ENCODE assay signal across 24 mouse cellular contexts in genomic region chr10:121682539-121682938, GRCm38 (mm10). TPM values are rescaled to one million over a fixed set of nuclear protein-coding genes. Genes with fewer than 3 reads are reported as not detected.
DNase-seq lines count a peak whose midpoint lies in the region; ATAC-seq lines count a peak whose summit lies in the region.
"Had no signal": no experiment of that assay in that cellular context is flagged by ENCODE, and none has a peak within 500 bp of the region (broad histone marks: within the 10 kb centered on the region; RNA-seq: fewer than 3 reads in every experiment).

No protein-coding gene starts in this region.

- no peaks in the 10 kb centered on the region for H3K9me3 ChIP-seq in forebrain, embryonic 15.5 days
- no peaks in the 10 kb centered on the region for H3K9me3 ChIP-seq in midbrain, embryonic 16.5 days (replicated peaks; ENCODE audit: control insufficient read depth, low read length, poor library complexity, severe bottlenecking)

- no peak overlapping the region for H3K4me2 ChIP-seq in forebrain, embryonic 15.5 days (replicated peaks)
- no peak overlapping the region for H3K4me2 ChIP-seq in midbrain, embryonic 16.5 days (ENCODE audit: low read length)

- H3K9ac ChIP-seq in forebrain, embryonic 15.5 days (replicated peaks), result no peak overlapping the region
- no peak overlapping the region for H3K9ac ChIP-seq in midbrain, embryonic 16.5 days (ENCODE audit: low read depth, low read length)

- H3K27me3 ChIP-seq in forebrain, embryonic 15.5 days, result no peaks in the 10 kb centered on the region
- no peaks in the 10 kb centered on the region for H3K27me3 ChIP-seq in midbrain, embryonic 16.5 days (ENCODE audit: control insufficient read depth, insufficient read depth, low read depth, low read length)
- H3K27me3 ChIP-seq: CH12.LX had no signal

- no peaks in the 10 kb centered on the region for H3K4me1 ChIP-seq in forebrain, embryonic 15.5 days
- H3K4me1 ChIP-seq in midbrain, embryonic 16.5 days (ENCODE audit: control insufficient read depth, insufficient read depth, low read length), result no peaks in the 10 kb centered on the region

- no peak overlapping the region for H3K27ac ChIP-seq in forebrain, embryonic 15.5 days (replicated peaks)
- H3K27ac ChIP-seq in midbrain, embryonic 16.5 days (ENCODE audit: low read length), result no peak overlapping the region

- no peak for DNase-seq in kidney, adult 8-10 months
- no peak for DNase-seq in layer of hippocampus, adult 8-10 months (ENCODE audit: low spot score in 2 of 2)
- DNase-seq: adrenal gland, adult 2 months; adrenal gland, adult 8-10 months; adrenal gland, postnatal 10 days; adrenal gland, postnatal 14 days; adrenal gland, postnatal 25 days; adrenal gland, postnatal 36 days; B cell, adult 2 months; cerebellum, adult 11 months; cerebellum, adult 11-12 months had no signal

- no peak overlapping the region for H3K4me3 ChIP-seq in forebrain, embryonic 15.5 days
- no peak overlapping the region for H3K4me3 ChIP-seq in midbrain, embryonic 16.5 days (ENCODE audit: low read depth, low read length)

- 95% methylated on average over 10 of the region's 10 CpGs for WGBS in forebrain, embryonic 15.5 days
- WGBS in midbrain, embryonic 16.5 days, result 92% methylated on average over 10 of the region's 10 CpGs

- no peaks in the 10 kb centered on the region for H3K36me3 ChIP-seq in forebrain, embryonic 15.5 days
- H3K36me3 ChIP-seq in midbrain, embryonic 16.5 days (ENCODE audit: control insufficient read depth, insufficient read depth, low read length), result no peaks in the 10 kb centered on the region
- H3K36me3 ChIP-seq: G1E had no signal

- 0 out of 2 replicates have a peak, but pooled peaks have one; percentile 36 for ATAC-seq in common myeloid progenitor, adult 5-6 weeks (replicated peaks; ENCODE audit: low read depth, poor library complexity, severe bottlenecking)
- ATAC-seq in granulocyte monocyte progenitor cell, adult 5-6 weeks (replicated peaks; ENCODE audit: poor library complexity, severe bottlenecking), result peak; percentile 82
- peak; percentile 51; the same call in 1 of the 2 replicates for ATAC-seq in megakaryocyte, adult 5-6 weeks (ENCODE audit: poor library complexity, severe bottlenecking)
- peak; percentile 67 for ATAC-seq in megakaryocyte progenitor cell, adult 5-6 weeks (replicated peaks; ENCODE audit: poor library complexity)
- no peak for ATAC-seq in forebrain, embryonic 15.5 days (replicated peaks)
- ATAC-seq in midbrain, embryonic 16.5 days, result no peak
- ATAC-seq: activated CD4-positive, CD25-positive, alpha-beta regulatory T cell, adult 4 months; CD4-positive, CD25-positive, alpha-beta regulatory T cell, adult 4 months; Patski had no signal

RNA-seq across cellular contexts. Expression of gene D930020B18Rik, which starts 41.2 kb away (rescaled TPM):
- total RNA-seq in common myeloid progenitor, adult 5-6 weeks (2017), result 0.05 TPM in 1 of 2 replicates, not detected in the other
- not detected in 2 replicates for total RNA-seq in granulocyte monocyte progenitor cell, adult 5-6 weeks (2014; fragmentation: Nextera tagmentation)
- total RNA-seq in granulocyte monocyte progenitor cell, adult 5-6 weeks (2017), result 2.5 TPM in 1 of 2 replicates, not detected in the other
- not detected in 2 replicates for total RNA-seq in megakaryocyte, adult 5-6 weeks (2015)
- 0.33 TPM in 1 of 2 replicates, not detected in the other for total RNA-seq in megakaryocyte, adult 5-6 weeks (2017)
- not detected in 2 replicates for total RNA-seq in megakaryocyte progenitor cell, adult 5-6 weeks (2015)
- total RNA-seq in megakaryocyte progenitor cell, adult 5-6 weeks (2017), result not detected in 2 replicates
- 1 to 10 TPM in 1 of 4 experiments, under 1 TPM in 3; 0.20 to 1.6 (median 0.34) TPM for total RNA-seq in layer of hippocampus, adult 8-10 months (2022)
- polyA plus RNA-seq in forebrain, embryonic 15.5 days (2015; fragmentation: Nextera tagmentation; extraction: Ambion mirVana), result 0.10 and 0.19 TPM in 2 replicates
- polyA plus RNA-seq in midbrain, embryonic 16.5 days (2015; fragmentation: Nextera tagmentation; extraction: Ambion mirVana), result 0.24 and 0.44 TPM in 2 replicates
- total RNA-seq: adrenal gland, adult 18-20 months; adrenal gland, adult 2 months; adrenal gland, adult 8-10 months; adrenal gland, postnatal 10 days; adrenal gland, postnatal 14 days; adrenal gland, postnatal 25 days; adrenal gland, postnatal 36 days; CH12.LX had no signal
- polyA plus RNA-seq: adrenal gland, adult 2 months; C2C12; G1E; Patski had no signal

RNA-seq across cellular contexts. Expression of gene Xpot, which starts 56.4 kb away (rescaled TPM):
- 88.8 and 127 TPM in 2 replicates for total RNA-seq in common myeloid progenitor, adult 5-6 weeks (2017)
- total RNA-seq in granulocyte monocyte progenitor cell, adult 5-6 weeks (2014; fragmentation: Nextera tagmentation), result 69.6 and 73.3 TPM in 2 replicates
- 93.8 and 105 TPM in 2 replicates for total RNA-seq in granulocyte monocyte progenitor cell, adult 5-6 weeks (2017)
- total RNA-seq in megakaryocyte, adult 5-6 weeks (2015), result 29.7 and 34.3 TPM in 2 replicates
- total RNA-seq in megakaryocyte, adult 5-6 weeks (2017), result 24.4 and 37.1 TPM in 2 replicates
- 88.9 and 102 TPM in 2 replicates for total RNA-seq in megakaryocyte progenitor cell, adult 5-6 weeks (2015)
- total RNA-seq in megakaryocyte progenitor cell, adult 5-6 weeks (2017), result 93.7 and 151 TPM in 2 replicates
- total RNA-seq in layer of hippocampus, adult 8-10 months (2022), result 10 to 100 TPM; 62.6 to 77.1 (median 71.6) TPM
- polyA plus RNA-seq in forebrain, embryonic 15.5 days (2015; fragmentation: Nextera tagmentation; extraction: Ambion mirVana), result 37.6 and 38.7 TPM in 2 replicates
- 30.7 and 32.0 TPM in 2 replicates for polyA plus RNA-seq in midbrain, embryonic 16.5 days (2015; fragmentation: Nextera tagmentation; extraction: Ambion mirVana)

RNA-seq across cellular contexts. Expression of gene BC048403, which starts 57.2 kb away (rescaled TPM):
- 4.8 and 5.5 TPM in 2 replicates for total RNA-seq in common myeloid progenitor, adult 5-6 weeks (2017)
- 10.4 and 12.0 TPM in 2 replicates for total RNA-seq in granulocyte monocyte progenitor cell, adult 5-6 weeks (2014; fragmentation: Nextera tagmentation)
- 2.8 and 4.8 TPM in 2 replicates for total RNA-seq in granulocyte monocyte progenitor cell, adult 5-6 weeks (2017)
- total RNA-seq in megakaryocyte, adult 5-6 weeks (2015), result 7.0 and 8.5 TPM in 2 replicates
- 1.1 and 2.7 TPM in 2 replicates for total RNA-seq in megakaryocyte, adult 5-6 weeks (2017)
- total RNA-seq in megakaryocyte progenitor cell, adult 5-6 weeks (2015), result 10.9 and 14.0 TPM in 2 replicates
- 3.7 and 4.3 TPM in 2 replicates for total RNA-seq in megakaryocyte progenitor cell, adult 5-6 weeks (2017)
- total RNA-seq in layer of hippocampus, adult 8-10 months (2022), result 10 to 100 TPM in 1 of 4 experiments, 1 to 10 TPM in 3; 9.1 to 10.8 (median 9.4) TPM
- 2.5 and 3.2 TPM in 2 replicates for polyA plus RNA-seq in forebrain, embryonic 15.5 days (2015; fragmentation: Nextera tagmentation; extraction: Ambion mirVana)
- polyA plus RNA-seq in midbrain, embryonic 16.5 days (2015; fragmentation: Nextera tagmentation; extraction: Ambion mirVana), result 2.3 and 2.4 TPM in 2 replicates

Comparison
In these comparisons a context has a peak if more than half of its experiments do, and no peak if none do; other contexts are left out.
1. ATAC-seq: peak in common myeloid progenitor, adult 5-6 weeks (single experiment), granulocyte monocyte progenitor cell, adult 5-6 weeks (single experiment), megakaryocyte, adult 5-6 weeks (single experiment) and megakaryocyte progenitor cell, adult 5-6 weeks (single experiment); none in forebrain, embryonic 15.5 days (single experiment) and midbrain, embryonic 16.5 days (single experiment).